Mouse (Mus musculus) common myeloid progenitor, adult 5-6 weeks (primary cell): ENCODE data around the gene Sik2. TPM values are rescaled to one million over a fixed set of nuclear protein-coding genes. Genes with fewer than 3 reads are reported as not detected.

ENCODE experiments used
- ATAC-seq: replicated peaks from 2 replicates; pipeline ENCODE4 v1.8.0; 2016; ENCODE audit warnings: low read depth, mild to moderate bottlenecking, moderate TSS enrichment, inconsistent platforms; ENCODE audit not compliant: poor library complexity, severe bottlenecking
- total RNA-seq: library from RNA; stranded (forward); fragments of 200-1000, 187-1606 nt; gene quantifications from 2 replicates; pipeline ENCODE4 v1.2.3, GENCODE M21; 2017

Gene Sik2
- total RNA-seq, 1 experiment from 2014 or later, result 22.1 TPM

DNA sequence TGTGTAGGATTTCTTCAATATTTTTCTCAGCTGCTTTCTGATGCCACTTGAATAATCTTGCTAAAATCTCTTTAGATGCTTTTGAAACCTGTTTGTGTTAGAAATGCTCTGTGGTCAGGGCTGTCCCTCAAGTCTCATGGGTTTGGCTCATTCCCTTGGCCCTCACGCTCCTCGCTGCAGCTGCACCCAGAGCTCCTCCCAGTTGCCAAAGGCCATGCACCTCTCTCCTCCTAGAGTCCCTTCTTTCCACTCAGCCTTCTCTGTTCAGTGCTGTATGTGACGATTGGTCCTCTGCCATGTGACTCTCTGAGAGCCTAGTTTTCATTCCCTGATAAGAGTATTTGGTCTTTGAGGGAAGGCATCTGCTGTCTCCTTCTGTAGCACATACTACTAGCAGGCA lies 131.4 kb downstream of the Sik2 start:
- no peak for ATAC-seq

DNA sequence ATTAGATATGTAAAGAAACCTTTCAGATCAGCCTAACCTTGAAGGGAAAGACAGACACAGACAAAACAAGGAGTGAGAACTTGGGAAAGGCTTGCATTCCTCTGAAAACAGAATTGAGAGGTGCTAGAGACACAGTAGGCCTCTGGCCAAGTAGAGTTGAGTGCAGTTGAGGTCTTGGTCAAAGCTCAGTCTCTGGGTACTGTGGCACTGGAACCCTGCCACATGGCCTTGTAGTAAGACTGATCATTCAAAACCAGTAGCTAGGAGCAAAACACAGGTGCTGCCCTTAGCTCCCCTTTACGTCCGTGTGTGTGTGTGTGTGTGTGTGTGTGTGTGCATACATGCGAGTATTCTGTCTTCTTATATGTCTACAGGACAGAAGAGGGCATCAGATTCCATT lies 132.6 kb downstream of the Sik2 start:
- no peak for ATAC-seq

DNA sequence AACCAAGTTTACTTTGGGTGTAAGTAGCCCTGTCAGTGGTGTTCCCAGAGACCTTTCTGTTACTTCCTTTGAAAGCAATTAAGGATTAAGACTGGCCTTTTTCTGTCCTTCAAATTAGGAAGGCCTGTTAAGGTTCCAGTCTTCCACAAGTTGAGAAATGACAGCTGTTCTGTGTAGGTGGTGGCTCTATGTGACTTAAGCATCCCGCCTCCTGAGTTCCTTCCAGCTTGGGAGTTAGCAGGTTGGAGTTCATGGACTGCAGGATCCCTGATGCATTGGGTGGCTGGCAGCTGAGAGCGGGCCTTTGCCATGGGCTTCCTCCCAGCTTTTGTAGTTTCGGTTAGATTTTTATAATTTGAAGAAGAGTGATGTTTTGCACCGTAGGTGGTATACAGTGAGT lies 133.4 kb downstream of the Sik2 start:
- ATAC-seq, result no peak

DNA sequence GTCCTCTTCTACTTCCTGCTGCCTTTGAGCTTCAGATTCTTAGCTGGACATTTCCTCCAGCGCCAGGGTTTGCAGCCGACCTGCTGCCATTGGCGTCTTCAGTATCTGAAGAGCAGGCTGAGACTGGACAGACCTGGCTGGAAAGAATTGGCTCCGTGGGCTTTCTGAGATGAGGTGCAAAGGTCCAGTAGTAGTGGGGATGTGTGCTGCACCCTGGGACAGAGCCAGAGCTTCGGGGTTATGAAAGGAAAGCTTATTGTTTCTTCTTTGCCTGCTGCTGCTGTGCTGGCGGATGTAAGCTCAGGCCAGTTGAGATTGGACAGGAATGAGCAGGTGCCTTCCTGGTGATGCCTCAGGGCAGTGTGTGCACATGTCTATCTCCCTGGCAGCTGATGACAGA lies 134.8 kb downstream of the Sik2 start:
- ATAC-seq, result no peak

DNA sequence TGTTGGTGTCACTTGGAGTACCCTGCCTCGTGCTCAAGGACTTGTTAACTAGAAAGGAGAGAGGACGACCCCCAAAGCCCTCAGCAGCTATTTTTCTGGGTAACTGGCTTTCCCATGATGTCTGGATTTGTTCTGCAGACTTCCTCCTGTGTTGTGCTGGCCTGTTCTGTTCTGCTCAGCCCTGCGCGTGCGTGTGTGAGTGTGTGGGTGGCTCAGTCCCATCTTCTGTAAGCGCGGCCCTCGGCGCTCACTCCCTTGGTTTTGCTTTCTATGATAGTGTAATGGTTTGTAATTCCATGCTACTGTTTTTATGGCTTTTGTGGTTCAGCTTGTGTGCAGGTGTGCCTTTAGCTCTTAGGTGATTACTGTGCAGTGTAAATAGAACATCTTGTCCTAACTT lies 135.7 kb downstream of the Sik2 start:
- ATAC-seq, result no peak

DNA sequence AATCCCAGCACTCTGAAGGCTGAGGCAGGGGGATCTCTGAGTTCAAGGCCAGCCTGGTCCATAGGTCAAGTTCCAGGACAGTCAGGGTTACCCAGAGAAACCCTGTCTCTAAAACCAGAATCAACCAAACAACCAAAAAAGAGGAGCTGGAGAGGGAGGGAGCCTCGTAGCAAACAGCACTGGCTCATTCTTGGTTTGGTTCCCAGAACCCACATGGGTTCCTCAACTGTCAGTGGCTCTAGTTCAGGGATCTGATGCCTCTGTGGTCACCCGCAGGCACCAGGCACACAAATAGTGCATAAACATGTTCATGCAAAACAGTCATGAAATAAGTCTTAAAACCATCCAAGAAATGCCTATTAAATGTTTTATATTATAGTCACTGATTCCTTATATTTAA lies 140.7 kb downstream of the Sik2 start:
- ATAC-seq, result no peak

DNA sequence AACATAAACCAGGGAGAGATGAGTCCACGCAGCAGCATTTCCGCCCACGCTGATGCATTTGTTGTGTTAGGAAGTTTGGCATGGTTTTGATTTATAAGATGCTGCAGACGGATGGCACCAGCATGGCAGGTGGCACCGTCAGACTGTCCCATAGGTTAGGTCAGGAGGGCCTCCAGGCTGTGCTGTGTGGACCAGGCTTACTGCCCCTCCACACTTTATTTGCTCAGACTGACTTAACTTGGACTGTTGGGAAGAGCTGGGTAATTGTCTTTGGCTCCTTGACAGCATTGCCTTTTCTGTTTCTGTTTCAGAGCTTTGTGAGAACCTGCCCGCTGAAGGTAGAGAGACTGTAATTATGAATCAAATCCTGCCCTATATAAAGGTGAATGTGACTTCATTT lies 141.9 kb downstream of the Sik2 start:
- ATAC-seq, result no peak

DNA sequence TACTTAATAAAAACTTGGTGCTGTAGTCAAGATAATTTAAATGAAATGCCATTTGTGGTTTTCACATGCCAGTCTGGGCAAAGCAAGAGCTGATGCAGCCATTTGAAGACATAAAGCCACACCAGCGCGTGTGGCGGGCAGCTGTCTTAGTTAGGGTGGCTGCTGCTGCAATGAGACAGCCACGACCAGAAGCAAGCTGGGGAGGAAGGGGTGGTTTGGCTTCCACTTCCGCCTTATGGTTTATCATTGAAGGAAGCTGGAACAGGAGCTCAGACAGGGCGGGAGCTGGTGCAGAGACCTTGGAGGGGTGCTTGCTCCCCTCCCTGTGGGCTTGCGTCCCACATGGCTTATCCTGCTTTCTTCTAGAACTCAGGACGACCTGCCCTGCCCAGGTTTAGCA lies 143.1 kb downstream of the Sik2 start:
- peak; percentile 99 for ATAC-seq

DNA sequence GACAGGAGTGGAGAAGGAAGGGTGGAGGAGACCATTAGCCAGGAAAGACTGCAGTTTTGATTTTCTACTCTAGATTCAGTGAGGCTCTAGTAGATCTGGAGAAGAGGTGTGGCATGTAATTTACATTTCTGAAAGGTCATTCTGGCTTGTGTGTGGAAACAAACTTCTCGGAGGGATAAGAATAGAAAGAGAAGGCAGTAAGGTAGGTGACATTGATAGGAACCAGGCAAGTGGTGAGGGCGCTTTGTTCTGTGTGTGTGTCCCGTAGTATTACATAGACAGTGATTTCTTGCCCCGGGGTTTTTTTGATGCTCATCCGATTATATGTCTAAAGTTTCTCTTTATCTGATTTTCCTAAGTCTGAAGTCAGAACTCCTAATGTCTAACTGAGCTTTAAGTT lies 144.0 kb downstream of the Sik2 start:
- ATAC-seq, result no peak

DNA sequence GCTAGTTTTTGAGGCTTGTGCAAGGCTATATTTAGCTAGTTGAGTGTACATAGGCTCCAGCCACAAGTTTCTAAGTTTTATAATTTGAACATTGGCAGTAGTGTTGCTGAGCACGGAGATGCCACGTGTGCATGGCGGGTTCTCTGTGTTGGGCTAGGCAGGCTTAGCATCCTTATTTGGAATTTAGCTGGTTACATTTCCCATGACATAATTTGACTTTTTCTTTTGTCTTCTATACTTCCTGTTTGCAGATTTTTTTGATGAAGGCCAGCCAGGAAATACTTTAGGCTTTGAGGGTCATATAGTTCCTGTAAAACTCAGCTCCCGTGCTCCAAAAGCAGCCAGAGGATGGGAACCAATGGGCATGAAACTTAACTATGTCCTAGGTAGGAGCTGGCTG lies 145.0 kb downstream of the Sik2 start:
- ATAC-seq, result no peak

DNA sequence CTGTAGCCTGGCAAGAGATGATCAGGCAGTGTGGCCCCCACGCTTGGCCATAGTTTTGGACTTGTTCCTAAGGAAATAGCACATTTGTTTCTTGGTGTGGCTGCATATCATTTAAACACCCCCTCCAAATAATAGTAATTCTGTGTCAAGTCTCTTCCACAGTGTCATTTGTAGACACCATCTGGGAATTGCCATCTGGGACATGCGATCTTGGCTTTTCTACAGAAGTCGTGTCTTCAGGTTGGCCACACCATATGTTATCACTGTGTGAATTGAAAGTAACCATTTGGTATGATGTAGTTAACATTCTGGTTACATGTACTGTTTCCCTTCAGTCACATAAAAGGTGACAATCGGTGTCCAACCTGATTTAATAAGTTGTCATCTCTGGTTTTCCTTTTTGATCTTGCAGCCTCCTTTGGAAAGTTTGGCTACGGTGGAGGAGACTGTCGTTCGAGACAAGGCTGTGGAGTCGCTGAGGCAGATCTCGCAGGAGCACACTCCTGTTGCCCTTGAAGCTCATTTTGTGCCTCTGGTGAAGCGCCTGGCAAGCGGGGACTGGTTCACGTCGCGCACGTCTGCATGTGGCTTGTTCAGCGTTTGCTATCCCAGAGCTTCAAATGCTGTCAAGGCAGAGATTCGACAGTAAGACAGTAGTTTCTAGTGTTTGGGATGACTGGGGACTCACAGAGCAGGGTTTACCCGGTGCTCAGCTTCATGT lies 147.6 kb downstream of the Sik2 start:
- ATAC-seq, result no peak

DNA sequence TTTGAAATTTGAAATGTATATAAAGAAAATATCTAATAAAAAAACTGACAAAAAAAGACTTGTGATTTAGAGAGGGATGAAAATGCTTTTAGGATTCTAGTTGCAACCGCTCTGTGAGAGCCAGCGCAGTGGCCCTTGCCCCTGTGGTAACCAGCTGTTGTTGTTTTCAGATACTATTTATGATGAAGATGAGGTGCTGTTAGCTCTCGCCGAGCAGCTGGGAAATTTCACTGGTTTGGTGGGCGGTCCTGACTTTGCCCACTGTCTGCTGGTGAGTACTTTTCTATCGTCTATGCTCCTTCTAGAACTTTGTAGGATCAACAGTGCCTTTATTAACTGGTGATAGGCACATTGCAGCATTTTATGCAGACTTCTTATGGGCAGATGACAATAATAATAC lies 150.2 kb downstream of the Sik2 start:
- no peak for ATAC-seq

DNA sequence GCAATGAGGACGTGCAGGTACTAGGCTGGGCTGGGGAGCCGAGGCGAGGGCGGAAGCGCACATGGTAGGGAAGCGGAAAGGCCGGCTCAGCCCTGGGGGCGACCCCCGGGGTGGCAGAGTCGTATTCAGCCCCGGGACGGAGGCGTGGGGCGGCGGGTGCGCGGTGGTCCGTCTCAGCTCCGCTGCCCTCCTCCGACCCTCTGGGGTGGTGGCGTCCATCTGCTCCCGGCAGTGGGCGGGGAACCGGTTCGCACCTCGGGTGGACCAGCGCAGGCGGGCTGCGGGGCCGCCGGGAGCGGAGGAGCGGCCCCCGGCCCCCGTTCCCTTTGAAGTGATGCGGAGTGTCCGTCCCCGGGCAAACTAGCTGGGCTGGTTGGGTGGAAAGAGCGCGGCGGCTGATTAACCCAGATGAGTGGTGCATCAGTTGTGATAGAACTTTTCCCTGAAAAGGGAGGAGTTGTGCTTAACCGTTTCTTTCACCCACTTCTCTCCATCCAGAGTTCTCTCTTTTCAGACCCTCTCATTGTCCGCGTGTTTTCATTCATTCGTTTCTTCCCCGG lies 151.7 kb downstream of the Sik2 start:
- ATAC-seq, result peak; percentile 7; the same call in 1 of the 2 replicates

DNA sequence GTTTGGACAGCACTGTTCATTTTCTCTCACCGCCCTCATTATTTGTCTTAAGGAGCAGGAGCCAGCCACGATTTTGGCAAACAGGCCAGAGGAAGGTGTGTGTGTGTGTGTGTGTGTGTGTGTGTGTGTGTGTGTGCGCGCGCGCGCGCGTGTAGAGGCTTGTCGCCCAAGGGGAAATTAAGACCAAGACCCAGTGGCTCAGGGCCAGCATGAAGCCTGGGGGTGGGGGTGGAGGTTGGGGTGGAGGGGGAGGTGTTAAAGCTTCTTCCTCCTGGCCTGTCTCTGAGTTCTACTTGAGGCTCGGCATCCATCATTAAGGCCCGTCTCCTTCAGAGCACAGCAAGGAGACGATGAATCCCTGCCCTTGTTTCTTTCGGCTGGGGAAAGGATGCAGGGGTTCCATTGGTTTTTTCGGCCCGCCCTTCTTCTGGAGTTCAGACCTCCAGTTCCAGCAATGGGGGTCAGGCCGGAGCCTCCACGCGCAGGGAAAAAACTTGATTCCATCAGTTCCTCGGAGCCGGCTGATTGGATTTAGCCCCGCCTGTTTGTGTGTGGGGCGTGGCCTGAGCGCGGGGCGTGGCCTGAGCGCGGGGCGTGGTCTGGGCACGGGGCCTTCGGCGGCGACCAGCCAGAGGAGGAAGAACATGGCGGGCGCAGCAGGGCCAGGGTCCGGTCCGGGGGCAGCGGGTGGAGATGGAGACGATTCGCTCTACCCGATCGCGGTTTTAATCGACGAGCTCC lies 152.4 kb downstream of the Sik2 start:
- ATAC-seq, result peak; percentile 71

DNA sequence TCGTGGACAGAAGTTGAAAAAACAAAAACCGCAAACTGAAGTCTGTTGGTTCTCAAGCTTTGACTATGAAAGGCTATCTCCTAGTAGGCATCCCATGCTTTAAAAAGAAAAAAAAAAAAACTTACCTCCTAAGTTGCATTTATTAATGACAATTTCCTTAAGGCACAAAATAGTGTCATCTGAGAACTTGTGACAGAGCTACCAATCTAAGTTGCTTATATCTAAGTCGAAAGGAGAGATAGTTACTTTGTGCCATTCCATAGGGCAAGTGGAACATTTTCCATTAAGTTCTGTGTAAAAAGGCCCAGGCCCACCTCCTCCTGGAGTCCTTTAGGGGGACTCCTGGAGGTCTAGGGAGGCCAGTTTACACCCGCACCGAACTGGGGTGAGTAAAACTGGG lies 153.1 kb downstream of the Sik2 start:
- ATAC-seq, result no peak

DNA sequence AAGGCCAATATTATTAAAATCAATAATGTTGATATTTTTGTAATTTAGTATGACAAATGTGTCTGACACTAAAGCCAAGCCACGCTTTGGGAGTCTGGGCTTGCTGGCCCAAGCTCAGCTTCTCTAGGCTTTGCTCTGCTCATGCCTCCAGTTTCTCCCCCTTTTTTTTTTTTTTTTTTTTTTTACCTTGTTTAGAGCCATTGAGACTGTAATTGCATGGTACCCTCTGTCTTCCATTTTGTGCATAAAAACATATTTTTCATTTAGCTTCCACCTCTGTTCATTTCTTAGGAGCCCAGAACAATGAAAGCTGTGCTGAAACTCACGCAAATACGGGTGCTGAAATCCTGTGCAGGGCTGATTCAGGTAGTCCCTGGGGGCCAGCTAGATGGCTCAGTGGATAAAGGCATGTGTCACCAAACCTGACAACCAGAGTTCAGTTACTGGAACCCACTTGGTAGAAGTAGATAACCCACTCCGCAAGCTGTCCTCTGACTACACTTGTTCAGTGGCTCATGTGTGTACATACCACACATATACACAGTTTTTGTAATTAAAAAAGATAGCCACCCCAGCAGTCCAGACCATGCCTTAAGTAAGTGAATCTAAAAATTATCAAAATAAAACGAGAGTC lies 153.6 kb downstream of the Sik2 start:
- ATAC-seq, result no peak

DNA sequence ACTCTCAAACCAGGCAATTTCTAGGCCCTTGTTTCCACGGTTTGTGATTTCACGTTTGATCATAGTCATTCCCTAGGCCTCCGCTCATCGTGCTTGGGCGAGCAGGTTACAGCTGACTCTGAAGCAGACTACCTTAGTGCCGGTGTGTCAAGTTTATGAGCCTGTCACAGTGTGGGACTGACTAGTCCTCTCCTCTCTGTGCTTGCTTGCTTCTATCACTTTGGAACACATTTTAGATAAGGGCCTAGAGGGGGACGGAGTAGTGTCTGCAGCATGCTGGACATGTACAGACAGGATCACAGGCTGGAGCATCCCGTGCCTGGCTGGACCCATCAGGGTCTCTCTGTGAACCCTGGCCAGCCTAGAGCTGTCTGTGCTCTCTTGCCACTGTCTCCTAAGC lies 154.5 kb downstream of the Sik2 start:
- ATAC-seq, result no peak

DNA sequence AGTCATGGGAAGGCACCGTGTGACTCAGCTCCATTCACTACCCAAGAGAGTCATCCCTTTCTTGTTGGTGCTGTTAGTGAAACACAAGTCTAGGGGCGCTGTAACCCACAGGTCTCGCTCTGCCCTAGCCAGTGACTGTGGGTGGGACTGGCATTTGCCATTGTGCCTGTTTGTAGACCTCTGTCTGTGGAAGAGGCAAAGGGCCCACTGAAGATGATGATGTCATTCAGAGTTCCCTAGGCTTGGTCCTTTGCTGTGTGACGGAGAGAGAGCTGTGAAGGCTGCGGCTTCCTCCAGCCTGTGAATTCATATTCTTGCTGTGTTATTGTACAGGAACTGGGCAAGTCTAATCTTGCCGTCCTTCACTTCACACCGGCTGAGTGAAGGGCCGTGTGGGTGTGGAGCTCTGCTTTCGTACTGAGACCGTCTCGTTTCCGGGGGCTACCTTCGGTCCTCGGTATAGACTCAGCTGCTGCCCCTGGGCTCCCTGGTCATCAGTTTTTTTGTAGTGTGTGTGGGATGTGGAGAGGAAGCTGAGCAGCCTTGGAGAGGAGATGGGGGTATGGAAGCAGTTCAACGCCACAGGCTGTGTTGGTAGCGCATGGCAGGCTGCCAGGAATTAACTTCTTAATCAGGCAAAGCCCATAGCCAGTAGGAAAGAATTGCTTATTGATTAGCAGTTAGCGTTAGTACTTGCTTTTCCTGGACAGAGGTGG lies 156.1 kb downstream of the Sik2 start:
- peak; percentile 39 for ATAC-seq

DNA sequence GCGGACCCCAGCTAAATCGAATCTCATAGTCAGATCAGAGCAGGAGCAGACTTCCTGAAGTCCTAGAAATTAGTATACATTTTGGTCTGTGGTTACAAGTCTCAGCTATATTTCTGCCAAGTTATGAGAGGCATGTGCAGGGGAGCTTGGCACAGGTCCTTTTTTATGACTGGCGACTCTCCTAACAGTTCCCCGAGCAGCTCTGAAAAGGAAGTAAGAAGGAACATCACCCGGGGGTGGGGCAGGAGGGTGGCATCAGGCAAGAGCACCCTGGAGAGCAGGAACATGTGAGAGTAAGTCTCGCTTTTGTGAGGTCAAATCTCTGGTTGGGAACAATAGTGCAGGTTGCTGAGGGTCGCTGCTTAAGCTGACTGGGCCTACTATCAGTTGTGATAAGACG lies 158.2 kb downstream of the Sik2 start:
- ATAC-seq, result peak; percentile 36

DNA sequence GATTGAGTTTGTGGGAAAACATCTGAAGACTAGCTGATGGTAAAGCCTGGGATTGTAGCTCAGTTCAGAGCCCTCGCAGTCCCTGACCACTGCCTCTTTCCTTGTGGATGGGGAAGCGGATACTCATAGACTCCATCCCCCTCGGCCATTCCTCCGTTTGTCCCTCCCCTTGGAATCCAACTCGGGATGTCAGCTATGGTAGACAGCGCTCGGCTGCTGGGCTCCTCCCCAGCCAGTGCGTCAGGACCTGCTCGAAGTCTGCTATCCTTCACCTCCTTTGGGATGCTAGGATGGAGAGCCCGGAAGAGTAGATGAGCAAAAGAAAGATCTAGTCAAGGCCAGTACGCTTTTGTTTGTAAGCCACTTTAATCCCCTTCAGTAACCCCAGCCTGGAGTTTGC lies 158.6 kb downstream of the Sik2 start:
- no peak for ATAC-seq
